Mouse (Mus musculus) thymus, postnatal 36 days (tissue): Measurements from ENCODE around the gene Psmd7.

Source experiments
- DNase-seq, 2 experiments: peaks; one replicate each; pipeline ENCODE4 v3.0.0; 2022; ENCODE audit warnings: mixed read lengths in 2 of 2

Psmd7 gene

DNA sequence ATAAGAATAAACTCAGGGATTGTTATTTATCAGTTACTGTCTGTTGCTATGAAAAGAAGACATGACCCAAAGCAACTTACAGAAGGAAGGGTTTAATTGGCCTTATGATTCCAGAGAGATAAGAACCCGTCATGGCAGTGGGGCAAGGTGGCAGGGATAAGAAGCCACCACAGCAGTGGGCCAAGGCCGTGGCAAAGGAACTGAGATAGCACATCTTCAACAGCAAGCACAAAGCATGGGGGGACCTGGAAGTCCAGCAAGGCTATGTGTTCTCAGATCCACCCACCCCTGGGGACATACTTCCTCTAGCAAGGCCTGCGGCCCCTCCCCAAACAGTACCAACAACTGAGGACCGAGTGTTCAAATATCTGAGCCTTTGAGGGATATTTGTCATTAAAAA is 10.6 kb downstream of the Psmd7 start:
- no peak for DNase-seq

DNA sequence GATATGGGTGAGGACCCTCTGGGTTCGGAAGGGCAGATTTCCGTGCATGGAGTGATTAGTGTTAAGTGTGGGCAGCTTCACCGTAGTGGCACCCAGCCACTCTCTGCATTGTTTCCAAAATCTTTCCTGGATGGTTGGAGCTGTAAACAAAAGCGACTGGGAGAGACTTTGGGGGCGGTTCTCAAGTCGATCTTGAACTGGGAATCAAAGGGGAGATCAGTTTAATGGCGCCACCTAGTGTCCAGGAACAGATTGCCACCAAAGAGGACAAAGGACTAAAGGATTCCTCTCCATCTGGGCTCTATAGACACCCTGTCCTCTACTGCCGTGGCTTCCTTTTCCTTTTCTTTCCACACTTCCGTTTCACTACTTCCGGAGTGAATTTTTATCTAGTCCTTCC is 11.6 kb downstream of the Psmd7 start:
- DNase-seq = peak; percentile 65

DNA sequence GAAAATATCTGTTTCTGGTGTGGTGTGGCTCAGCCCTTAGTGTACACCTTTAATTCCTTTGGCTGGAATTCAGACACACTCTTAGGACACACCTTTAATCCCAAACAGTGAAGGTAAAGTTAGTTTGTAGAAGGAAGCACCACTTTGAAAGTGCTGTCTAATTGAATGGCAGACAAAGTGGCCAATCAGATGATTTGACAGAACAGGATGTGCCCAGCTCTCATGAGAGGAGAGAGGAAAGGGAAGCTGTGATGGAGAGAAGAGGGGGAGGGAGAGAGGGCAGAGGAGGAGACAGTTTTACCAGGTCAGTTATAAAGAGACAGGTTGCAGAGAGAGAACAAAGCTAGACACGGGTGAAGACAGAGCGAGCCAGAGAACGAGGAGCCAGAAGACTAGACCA is 13.5 kb downstream of the Psmd7 start:
- DNase-seq = no peak

DNA sequence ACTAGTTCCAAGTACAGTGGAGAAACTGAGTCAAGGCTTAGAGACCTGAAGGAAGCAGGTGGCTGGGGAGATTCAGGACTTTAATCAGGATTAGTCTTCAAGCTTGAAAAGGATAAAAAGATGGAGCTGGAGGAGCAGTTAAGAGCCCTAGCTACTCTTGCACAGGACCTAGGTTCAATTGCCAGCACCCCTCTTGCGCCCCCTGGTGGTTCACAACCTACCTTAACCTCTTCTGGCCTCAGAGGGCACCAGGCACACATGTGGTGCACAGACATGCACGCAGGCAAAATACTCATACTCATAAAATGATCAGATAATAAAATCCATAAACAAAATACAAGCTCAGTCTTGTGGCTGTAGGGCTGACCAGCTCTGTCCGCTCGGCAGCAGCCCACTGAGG is 15.8 kb downstream of the Psmd7 start:
- peak; percentile 62 to 74 for DNase-seq

DNA sequence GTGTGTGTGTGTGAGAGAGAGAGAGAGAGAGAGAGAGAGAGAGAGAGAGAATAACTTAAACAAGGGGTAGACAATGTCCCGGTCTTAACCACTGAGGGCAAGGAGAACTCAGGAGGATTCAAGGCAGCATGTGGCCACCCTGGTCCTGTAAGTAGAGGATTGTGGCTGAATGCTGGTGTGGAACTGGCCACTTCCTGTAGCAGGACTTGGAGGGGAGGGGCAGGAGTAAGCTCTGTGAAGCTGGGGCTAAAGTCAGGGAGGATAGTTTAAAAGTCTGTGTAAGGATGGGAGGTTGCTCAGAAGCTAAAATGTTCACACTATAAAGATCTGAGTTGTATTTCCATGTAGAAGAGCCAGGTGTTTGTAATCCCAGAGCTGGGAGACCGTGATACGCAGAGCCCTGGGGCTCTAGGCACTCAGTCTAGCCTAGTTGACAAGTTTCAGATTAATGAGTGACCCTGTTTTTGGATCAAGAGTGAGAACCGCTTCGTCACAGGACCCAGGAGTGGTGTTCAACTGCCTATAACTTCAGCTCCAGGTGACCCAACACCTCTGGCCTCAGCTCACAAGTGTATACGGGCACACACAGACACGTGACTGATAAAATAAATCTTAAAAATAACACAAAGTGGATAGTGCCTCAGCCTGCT is 16.7 kb downstream of the Psmd7 start:
- DNase-seq = no peak

DNA sequence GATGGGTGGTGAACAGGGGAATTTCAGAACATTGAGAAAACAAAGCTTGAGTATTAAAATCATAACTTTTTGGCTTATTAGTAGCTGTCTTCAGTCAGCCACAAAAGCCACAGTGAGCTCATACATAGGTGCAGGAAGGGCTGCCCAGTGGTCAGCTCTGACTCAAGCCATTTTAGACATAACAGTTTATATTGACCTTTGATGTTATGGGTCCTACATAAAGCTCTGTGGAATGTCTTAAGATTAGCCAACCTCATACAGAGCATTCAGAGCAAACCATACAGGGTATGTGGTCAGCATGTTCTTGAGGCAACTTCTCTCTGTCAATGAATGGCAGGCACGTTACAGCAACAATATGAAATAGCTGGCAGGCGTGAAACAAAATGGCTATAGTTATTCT is 17.2 kb downstream of the Psmd7 start:
- DNase-seq = no peak

DNA sequence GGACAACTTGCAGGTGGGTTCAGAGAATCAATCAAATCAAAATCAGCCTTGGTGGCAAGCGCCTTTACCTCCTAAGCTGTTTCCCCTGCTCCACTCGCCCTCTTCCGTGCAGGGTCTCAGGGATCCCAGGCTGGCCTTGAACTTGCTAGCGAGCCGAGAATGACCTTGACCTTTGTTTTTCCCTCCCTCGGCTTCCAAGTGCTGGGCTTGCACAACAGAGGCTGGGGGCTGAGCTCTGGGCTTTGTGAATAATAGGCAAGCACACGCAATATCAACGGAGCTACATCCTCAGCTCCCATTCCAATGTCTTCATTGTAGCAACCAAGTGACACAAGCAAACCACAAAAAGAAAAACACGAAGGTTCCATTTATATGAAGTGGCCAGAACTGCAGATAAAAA is 26.1 kb downstream of the Psmd7 start:
- DNase-seq = no peak

DNA sequence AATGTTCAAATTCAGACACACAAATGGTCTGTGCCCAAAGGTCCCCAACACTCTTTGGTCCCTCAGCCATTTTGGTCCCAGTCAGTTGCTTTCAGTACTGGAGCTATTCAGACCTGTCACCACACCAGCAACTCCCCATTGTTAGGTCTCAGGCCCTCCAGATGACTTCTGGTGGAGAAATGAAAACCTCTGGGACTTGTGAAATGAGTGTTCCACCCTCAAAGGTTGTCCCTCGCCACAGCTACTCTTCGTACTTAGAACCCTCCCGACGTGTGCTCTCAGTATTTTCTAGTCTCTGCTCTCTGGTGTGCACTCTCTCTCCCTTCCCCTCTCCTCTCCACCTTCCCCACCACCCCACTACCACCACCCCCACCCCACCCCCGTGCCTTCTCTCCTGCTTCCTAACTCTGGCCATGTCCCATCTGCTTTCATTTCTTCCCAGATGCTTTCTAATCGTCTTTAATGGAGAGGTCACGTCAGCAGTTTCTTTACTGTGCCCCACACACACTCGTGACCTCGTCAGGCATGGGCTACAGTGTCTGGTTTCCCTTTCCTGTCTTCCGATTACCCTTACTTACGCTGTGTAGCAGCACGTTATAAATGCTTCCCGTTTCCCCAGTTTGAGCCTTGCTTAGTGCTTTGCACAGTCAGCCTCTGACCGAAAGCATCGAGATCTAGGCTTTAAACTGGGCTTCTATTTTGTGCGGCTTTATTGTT is 27.3 kb downstream of the Psmd7 start:
- peak in 1 of 2 experiments; percentile 20 for DNase-seq

DNA sequence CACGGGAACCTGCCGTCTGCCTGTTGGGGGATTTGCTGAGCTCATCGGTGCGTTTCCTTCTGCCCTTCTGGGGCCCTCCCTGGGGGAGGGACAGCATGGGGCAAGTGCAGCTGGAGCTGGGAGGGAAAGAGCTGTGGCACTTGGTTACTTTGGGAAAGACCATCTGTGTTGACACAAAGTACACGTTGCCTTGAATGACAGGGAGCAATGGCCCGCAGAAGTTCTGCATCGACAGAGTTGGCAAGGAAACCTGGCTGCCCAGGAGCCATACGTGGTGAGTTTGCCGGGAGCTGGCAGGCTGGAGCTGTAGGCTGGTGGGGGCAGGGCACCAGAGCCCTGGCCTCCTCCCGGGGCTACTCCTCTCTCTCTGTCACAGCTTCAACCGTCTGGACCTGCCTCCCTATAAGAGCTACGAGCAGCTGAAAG is 31.7 kb downstream of the Psmd7 start:
- no peak for DNase-seq

DNA sequence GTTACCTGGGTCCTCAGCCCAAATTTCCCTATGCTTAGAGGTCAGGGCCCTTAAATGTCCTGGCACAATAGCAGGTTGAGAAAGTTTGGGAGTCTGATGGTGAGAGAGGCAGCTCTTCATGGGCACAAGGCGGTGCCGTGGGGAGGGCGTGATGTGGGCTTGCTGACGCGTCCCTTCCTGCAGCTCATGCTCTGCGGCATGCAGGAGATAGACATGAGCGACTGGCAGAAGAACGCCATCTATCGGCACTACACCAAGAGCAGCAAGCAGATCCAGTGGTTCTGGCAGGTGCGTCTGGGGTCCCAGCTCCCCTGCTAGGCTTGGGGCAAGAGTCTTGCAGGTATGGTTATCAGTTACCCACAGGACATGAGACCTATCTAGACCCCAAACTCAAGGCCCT is 33.0 kb downstream of the Psmd7 start:
- DNase-seq = no peak

DNA sequence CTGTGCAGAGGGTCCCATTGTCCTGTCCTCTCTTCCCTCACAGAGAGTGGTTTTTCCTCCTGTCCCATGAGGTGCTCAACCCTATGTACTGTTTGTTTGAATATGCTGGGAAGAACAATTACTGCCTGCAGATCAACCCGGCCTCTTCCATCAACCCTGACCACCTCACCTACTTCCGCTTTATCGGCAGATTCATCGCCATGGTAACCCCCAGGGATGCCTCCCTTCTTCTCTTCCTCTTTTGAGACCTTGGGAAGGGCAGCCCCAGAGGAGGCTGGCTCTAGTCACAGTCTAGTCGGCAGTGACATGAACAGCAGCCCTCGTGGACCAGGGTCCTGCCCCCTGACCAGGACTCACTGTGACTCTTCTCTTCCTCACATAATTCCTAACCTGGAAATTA is 36.0 kb downstream of the Psmd7 start:
- DNase-seq = no peak

DNA sequence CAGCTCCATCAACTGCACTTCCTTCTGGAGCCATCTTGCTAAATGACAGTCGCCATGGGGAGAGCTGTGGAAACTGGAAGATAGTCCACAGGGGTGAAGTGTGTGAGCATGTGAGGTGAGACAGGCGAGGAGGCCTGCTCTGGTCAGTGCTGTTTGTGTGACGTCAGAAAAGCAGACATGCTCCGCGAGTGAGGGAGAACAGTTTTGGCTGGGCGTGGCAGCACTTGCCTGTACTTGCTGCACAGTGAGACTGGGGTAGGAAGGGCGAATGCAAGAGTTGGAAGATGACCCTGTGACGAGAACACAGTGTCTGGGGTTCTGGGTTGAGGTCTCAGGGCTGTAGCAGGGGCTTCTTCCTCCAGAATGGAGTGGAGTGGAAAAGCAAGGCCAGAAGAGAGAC is 41.4 kb downstream of the Psmd7 start:
- no peak for DNase-seq

DNA sequence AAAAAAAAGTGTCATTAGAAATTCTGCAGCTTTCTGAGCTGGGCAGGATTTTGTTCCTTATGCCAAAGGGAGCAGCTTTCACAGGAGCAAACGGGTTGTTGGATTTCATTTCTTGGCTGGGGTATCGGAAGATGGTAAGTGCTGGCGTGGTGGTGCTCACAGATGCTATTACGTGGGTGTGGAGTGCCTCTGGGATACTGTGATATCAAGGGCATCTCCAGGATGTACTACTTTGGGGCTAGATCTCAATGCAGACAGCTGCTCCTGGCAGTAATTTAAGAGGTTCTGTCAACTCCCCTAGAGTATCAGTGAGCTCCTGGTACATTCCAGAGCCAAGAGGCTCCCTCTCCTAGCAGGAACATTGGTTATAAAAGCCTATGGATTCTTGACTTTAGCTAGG is 42.1 kb downstream of the Psmd7 start:
- no peak for DNase-seq

DNA sequence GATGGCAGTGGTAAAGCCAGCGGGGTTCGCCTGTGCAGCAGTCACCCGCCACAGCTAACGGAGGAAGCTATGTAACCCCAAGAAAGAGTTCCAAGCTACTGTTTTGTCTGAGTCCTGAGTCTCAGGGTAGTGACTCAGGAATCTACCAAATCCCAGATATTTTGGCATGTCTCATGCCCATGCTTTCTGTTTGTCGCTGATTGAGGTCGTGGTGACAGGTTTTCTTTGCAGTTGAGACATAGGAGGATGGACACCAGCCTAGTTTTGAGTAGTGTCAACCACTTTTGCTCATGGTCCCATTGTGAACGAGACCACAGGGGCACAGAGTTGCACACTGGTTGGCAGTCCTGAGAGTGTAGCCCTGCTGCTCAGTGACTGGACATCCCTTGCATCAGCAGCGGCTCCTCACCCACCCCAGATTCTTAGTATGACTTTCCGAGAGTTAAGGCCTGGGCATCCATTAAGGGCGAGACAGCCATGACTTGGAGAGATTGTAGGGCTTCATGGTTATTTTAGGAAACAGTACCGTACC is 42.6 kb downstream of the Psmd7 start:
- no peak for DNase-seq

DNA sequence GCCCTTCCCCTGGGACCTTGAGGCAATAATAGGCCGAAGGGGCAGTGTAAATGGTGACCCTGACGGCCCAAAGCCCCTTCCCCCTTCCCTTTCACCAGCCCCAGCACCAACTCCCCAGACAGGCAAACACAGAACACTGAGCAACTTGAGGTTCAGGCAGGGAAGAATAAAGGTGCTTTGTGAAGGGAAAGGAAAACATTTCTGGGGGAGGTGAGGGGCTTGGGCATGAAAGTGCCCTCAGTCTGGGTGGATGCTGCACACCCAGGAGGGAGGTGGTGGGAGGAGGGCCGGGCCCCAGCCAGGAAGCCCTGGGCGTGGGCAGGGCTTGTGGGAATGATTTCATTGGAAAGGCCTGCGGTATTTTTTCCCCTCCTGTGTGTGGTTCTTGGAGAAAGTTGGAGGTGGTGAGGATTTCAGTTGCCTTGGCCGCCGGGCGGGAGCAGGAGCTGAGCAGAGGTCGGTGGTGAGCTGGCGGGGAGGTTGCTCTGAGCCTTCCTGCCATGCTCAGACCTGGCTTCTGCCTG is 43.6 kb downstream of the Psmd7 start:
- no peak for DNase-seq

DNA sequence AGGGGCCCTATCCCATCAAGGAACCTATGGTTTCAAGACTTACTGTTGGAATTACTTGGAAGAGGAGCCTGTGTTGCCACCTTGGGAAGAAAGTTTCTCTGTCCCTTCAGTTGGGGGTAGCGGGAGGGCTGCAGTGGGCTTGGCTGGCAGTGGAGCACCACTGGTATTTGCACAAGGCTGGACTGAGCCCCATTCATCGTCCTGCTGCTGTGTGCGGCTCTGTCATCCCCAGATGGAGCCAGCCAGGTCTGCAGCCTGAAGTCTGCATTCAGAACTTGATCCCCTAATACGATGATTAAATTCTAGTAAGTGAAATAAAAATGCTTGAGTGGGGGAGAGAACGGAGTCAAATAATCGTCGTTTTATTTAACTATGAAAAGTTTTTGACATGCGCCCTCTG is 44.1 kb downstream of the Psmd7 start:
- no peak for DNase-seq

DNA sequence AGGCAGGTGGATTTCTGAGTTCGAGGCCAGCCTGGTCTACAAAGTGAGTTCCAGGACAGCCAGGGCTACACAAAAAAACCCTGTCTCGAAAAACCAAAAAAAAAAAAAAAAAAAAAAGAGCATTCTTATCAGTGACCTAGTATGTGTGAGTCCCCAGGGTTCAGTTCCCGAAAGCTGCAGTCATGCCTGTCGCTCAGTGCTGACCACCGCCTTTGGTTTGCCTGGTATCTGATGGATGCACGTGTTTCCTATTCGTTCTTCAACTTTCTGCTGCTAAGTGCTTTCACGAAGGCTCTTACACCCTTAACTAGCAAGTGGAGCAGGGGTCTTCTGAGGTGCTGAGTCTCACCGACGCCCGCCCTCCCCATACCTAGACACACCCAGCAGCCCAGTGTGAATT is 44.5 kb downstream of the Psmd7 start:
- DNase-seq = no peak

DNA sequence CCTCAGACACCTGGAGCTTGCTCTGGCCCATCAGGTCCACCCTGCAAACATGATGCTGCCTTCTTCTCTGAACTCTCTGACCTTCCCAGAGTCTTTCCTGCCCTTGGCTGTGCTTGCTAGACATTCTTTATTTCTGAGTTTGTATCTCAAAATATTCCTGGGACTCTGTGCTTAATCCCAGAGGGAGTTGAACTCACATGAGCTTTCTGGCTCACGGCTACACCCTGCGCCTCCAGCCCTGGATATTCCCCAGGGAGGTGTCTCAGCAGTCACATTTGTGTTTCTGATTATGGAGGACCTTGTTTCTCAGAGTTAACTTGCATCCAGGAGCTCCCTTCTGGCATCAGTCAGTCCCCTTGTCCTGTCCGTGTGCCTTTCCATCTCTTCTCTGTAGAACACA is 46.1 kb downstream of the Psmd7 start:
- no peak for DNase-seq

DNA sequence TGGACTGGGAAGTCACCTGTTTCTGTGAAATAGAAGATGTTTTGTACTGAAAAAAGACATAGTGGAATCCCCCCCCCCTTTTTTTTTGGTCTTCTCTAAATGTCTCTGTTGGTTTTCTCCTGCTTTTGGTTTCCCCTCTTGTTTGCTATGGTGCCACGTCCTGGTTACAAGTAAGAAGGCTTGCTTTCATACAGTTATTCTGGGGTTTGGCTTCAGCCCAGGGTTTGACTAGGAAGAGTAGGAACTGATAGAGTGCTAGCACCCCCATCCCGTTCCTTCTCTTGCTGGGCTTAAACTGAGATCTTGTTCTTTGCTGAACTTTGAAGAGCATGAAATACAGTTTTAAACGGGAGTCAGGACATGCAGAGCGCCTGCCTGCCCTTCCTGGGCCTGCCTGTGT is 46.9 kb downstream of the Psmd7 start:
- DNase-seq = no peak

DNA sequence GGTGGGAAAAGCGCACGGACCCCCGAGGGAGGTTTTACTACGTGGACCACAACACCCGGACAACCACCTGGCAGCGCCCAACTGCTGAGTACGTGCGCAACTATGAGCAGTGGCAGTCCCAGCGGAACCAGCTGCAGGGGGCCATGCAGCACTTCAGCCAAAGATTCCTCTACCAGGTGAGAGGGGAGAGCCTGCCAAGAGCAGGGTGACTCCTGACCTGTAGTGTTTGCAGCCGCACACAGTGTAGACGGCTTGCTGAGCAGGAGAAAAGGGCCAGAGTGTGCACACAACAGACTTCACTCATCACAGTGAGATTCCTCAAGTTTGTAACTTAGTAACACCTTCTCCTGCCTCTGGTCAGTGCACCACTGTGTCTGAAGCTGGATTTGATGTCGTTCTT is 47.6 kb downstream of the Psmd7 start:
- no peak for DNase-seq

DNA sequence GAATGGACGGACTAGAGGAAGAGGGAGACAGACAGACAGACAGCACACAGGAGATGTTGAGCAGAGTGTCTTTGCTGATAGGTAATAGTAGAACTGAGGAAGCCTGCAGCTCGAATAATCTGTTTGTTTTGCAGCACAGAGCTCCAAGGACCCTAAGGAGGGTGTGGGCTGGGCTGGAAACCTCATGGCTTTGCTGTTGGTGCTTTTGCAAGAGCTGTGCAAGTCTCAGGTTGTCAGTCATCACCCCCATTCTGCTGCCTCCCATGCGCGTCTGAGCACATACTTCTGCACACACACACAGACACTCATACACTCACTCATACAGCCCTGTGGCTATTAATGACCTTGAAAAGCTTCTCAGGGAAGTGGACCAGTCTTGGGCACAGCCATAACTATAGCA is 50.8 kb downstream of the Psmd7 start:
- DNase-seq = no peak
